Mouse (Mus musculus) myocyte (in vitro differentiated cells): ENCODE measurements at regions not wholly inside any gene's neighbourhood (a gene's known extent, or its start where the extent isn't known, plus 50 kb on each side); places are given as distances from the start of the nearest gene placed in this dataset.

Experiments
- H3K27me3 ChIP-seq: one replicate; pipeline ENCODE4 v1.6.1; 2011; ENCODE audit not compliant: control insufficient read depth, insufficient read depth, insufficient read length
- H3K36me3 ChIP-seq: one replicate; pipeline ENCODE4 v1.6.1; 2011; ENCODE audit not compliant: control insufficient read depth, insufficient read depth
- H3K4me2 ChIP-seq: one replicate; pipeline ENCODE4 v1.6.1; 2011; ENCODE audit warnings: low read depth, control low read depth
- H3K4me3 ChIP-seq: one replicate; pipeline ENCODE4 v1.5.1; 2011; ENCODE audit warnings: mild to moderate bottlenecking, control low read depth, moderate library complexity
- H3K79me2 ChIP-seq: one replicate; pipeline ENCODE4 v1.6.1; 2011; ENCODE audit not compliant: control insufficient read depth, insufficient read depth
- H3ac ChIP-seq: one replicate; pipeline ENCODE4 v1.6.1; 2011; ENCODE audit not compliant: control insufficient read depth, insufficient read length
- CEBPB ChIP-seq: IDR thresholded peaks from 2 replicates; pipeline ENCODE4 v1.6.1; 2011; ENCODE audit warnings: mild to moderate bottlenecking, moderate library complexity; ENCODE audit not compliant: poor library complexity, insufficient read depth, severe bottlenecking
- E2F4 ChIP-seq: IDR thresholded peaks from one replicate; pipeline ENCODE4 v1.6.1; 2011; ENCODE audit warnings: mild to moderate bottlenecking, control low read depth, moderate library complexity; ENCODE audit not compliant: insufficient read depth
- MAX ChIP-seq: IDR thresholded peaks from one replicate; pipeline ENCODE4 v1.6.1; 2011; ENCODE audit warnings: low read depth, mild to moderate bottlenecking, control low read depth
- MYOD1 ChIP-seq, 3 experiments: IDR thresholded peaks; one replicate each; pipeline ENCODE4 v1.6.1; 2011; ENCODE audit warnings: control low read depth in 2 of 3, low read depth in 2 of 3, mild to moderate bottlenecking in 2 of 3, moderate library complexity in 1 of 3; ENCODE audit not compliant: insufficient read length in 2 of 3, control insufficient read depth in 1 of 3
- MYOG ChIP-seq, 3 experiments: IDR thresholded peaks; one replicate each; pipeline ENCODE4 v1.6.1; 2011; ENCODE audit warnings: control low read depth in 2 of 3, low read depth in 2 of 3, mild to moderate bottlenecking in 2 of 3; ENCODE audit not compliant: insufficient read length in 2 of 3, control insufficient read depth in 1 of 3, insufficient read depth in 1 of 3
- POLR2A ChIP-seq: IDR thresholded peaks from one replicate; pipeline ENCODE4 v1.6.1; 2011; ENCODE audit warnings: low read depth, mild to moderate bottlenecking, control low read depth, moderate library complexity; ENCODE audit not compliant: insufficient read length
- POLR2AphosphoS2 ChIP-seq: IDR thresholded peaks from one replicate; pipeline ENCODE4 v1.6.1; 2011; ENCODE audit warnings: low read depth, control low read depth; ENCODE audit not compliant: insufficient read length
- REST ChIP-seq: IDR thresholded peaks from one replicate; pipeline ENCODE4 v1.6.1; 2011; ENCODE audit warnings: mild to moderate bottlenecking, control low read depth, moderate library complexity; ENCODE audit not compliant: insufficient read depth, insufficient read length
- SRF ChIP-seq: IDR thresholded peaks from one replicate; pipeline ENCODE4 v1.6.1; 2011; ENCODE audit warnings: low read depth; ENCODE audit not compliant: control insufficient read depth, insufficient read length
- TCF12 ChIP-seq: IDR thresholded peaks from one replicate; pipeline ENCODE4 v1.6.1; 2011; ENCODE audit warnings: mild to moderate bottlenecking, control low read depth; ENCODE audit not compliant: poor library complexity, insufficient read depth, severe bottlenecking
- TCF3 ChIP-seq: IDR thresholded peaks from one replicate; pipeline ENCODE4 v1.6.1; 2011; ENCODE audit warnings: low read depth, control low read depth; ENCODE audit not compliant: insufficient read length
- USF1 ChIP-seq: IDR thresholded peaks from one replicate; pipeline ENCODE4 v1.6.1; 2011; ENCODE audit warnings: low read depth, mild to moderate bottlenecking, control low read depth, moderate library complexity

DNA sequence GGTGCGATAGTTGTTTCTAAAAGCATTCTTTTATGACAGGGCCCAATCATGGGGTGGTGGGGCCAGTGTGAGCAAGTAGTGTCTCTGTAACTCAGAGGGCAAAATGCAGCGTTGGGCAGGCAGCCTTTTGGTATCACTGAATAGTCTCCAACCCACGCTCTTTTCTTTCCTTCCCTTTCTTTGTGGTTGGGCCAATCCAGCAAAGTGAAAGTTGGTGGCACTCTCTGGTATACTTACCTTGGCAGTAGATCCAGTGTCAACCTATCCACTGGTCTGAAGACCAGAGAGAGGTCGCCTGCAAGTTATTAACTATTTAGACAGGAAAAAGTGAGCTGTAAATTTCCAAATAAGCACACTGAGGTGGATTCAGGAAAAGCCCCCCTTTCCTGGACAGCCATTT lies 287.8 kb downstream of the Spry2 start:
- TF ChIP-seq TCF12 = no peak
- no peak for TF ChIP-seq SRF
- no peak for TF ChIP-seq POLR2AphosphoS2
- TF ChIP-seq MYOD1 (IDR thresholded peaks at IDR 0.05; ENCODE audit: control insufficient read depth in 1 of 3, insufficient read length in 2 of 3, low read depth in 2 of 3) = no peak
- no peak for TF ChIP-seq CEBPB
- TF ChIP-seq MYOG (IDR thresholded peaks at IDR 0.05; ENCODE audit: control insufficient read depth in 1 of 3, insufficient read depth in 1 of 3, insufficient read length in 2 of 3, low read depth in 2 of 3) = no peak
- TF ChIP-seq USF1 = no peak
- no peak for TF ChIP-seq TCF3
- TF ChIP-seq POLR2A = no peak
- no peak for TF ChIP-seq E2F4
- TF ChIP-seq MAX = no peak
- TF ChIP-seq REST = no peak
- Histone ChIP-seq H3ac (no peak overlapping the region), H3K79me2 (no peaks in the 10 kb centered on the region), H3K4me2 (no peak overlapping the region), H3K27me3 (no peaks in the 10 kb centered on the region), H3K4me3 (no peak overlapping the region), H3K36me3 (no peaks in the 10 kb centered on the region)

DNA sequence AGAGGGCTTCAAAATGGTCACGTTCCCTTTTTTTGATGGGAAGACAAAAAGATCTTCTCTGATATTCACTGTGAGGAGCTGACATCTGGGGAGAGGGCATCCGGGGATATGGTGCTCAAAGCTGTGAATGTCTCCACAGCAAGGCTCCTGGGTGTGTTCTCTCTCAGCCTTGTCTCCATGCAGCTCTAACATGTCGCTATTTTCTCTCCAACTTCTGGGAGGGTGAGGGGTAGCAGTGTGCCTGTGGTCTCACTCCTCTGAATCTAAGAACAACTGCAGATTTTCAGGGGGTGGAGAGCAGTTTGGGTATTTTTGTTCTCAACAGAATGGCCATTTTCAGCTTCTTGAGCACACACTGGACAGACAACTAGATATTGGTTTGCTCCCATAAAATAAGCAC lies 290.1 kb downstream of the Spry2 start:
- TF ChIP-seq TCF12 (no peak), POLR2AphosphoS2 (no peak), SRF (no peak)

DNA sequence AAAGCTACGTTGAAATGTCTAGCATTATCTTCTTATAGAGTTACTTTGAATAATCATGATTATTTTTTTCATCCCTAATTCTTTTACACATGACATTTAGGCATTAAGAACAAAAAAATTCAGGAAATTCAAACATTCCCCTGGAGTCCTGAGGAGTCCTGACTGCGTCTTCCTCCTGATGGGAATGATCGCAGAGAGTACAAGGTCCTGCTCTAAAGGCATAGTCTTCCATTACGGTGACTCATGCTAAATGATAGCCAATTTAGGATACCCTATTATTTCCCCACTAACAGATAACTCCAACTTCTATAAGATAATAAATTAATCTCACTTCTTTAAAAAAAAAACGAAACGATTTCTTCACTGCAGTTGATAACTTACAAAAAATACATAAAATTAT lies 292.2 kb downstream of the Spry2 start:
- Histone ChIP-seq H3K4me3 (no peak overlapping the region), H3K27me3 (no peaks in the 10 kb centered on the region), H3K79me2 (no peaks in the 10 kb centered on the region), H3ac (no peak overlapping the region), H3K36me3 (no peaks in the 10 kb centered on the region), H3K4me2 (no peak overlapping the region)
- TF ChIP-seq MYOD1 (IDR thresholded peaks at IDR 0.05; ENCODE audit: control insufficient read depth in 1 of 3, insufficient read length in 2 of 3, low read depth in 2 of 3) (no peak), TCF3 (no peak), MAX (no peak), REST (no peak), USF1 (no peak), SRF (no peak), POLR2AphosphoS2 (no peak), POLR2A (no peak), TCF12 (no peak), E2F4 (no peak), CEBPB (no peak), MYOG (IDR thresholded peaks at IDR 0.05; ENCODE audit: control insufficient read depth in 1 of 3, insufficient read depth in 1 of 3, insufficient read length in 2 of 3, low read depth in 2 of 3) (no peak)

More for the DNA sequence above, 290.1 kb downstream of the Spry2 start:
- Histone ChIP-seq H3K79me2 (no peaks in the 10 kb centered on the region), H3K27me3 (no peaks in the 10 kb centered on the region), H3ac (no peak overlapping the region), H3K36me3 (no peaks in the 10 kb centered on the region), H3K4me3 (no peak overlapping the region), H3K4me2 (no peak overlapping the region)

DNA sequence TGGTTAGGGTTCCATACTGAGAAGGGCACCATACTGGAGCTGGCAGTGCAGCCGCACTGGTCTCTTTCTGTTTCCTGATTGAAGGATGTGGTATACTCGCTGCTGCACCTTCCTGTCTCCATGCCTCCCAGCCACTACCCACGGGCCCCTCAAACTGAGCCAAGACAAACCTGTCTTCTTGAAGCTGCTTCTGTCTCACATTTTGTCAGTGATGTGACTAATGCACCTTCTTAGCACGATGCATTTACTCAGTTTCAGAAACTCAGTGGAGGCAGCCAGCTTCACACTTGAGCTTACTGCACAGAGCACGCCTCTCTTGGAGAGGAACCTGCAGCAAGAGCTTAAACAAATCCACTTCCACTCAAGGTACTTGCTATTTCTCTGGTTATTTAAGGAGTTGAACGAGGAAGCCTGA lies 293.6 kb downstream of the Spry2 start:
- Histone ChIP-seq H3K4me2 (no peak overlapping the region), H3K36me3 (no peaks in the 10 kb centered on the region)
- no peak for TF ChIP-seq POLR2AphosphoS2
- TF ChIP-seq TCF12 = no peak
- TF ChIP-seq CEBPB = no peak
- no peak for TF ChIP-seq MAX
- TF ChIP-seq POLR2A = no peak
- TF ChIP-seq MYOG (IDR thresholded peaks at IDR 0.05; ENCODE audit: control insufficient read depth in 1 of 3, insufficient read depth in 1 of 3, insufficient read length in 2 of 3, low read depth in 2 of 3) = no peak
- TF ChIP-seq REST = no peak
- TF ChIP-seq USF1 = no peak
- TF ChIP-seq TCF3 = no peak
- no peak for TF ChIP-seq SRF
- no peak for TF ChIP-seq MYOD1 (IDR thresholded peaks at IDR 0.05; ENCODE audit: control insufficient read depth in 1 of 3, insufficient read length in 2 of 3, low read depth in 2 of 3)
- TF ChIP-seq E2F4 = no peak

DNA sequence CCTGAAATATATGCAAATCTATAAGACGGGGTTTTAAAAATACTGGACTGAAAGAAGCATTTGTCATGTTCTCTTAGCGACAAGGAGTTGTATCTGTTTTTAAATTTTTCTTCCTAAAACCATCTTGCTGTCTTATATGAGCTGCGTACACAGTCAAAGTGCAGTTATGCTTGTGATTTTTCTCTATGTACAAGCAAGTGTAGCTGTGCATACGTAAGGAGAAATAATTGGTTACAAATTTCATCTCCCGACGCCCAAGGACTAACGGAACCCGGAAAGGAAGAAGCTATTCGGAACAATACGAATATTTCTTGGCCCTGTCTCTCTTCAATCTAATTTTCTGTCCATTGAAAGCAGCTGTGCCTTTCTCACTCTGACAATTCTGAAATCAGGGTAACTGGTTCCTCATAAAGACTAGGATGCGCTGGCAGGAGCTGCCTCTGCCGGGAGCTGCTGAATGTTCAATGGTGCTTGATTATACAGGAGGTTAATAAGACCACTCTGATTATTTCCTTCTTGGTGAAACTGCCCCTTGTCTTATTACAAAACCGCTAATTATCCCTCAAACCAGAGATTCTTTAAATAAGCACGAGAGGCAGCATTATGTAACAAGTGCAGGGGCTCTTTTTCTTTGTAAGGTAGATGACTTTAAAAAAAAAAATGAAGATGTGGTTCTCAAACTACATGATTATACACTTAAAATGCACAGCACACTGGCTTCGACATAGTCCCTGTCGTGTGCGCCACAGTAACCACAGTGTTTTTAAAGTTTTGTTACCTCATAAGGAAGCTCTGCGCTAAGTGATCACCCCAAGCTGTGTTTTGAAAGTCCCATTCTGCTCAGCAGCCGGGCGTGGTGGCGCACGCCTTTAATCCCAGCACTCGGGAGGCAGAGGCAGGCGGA lies 296.8 kb downstream of the Spry2 start:
- H3ac ChIP-seq = no peak overlapping the region
- H3K36me3 ChIP-seq = no peaks in the 10 kb centered on the region
- H3K4me3 ChIP-seq = no peak overlapping the region
- TF ChIP-seq E2F4 = no peak
- no peak for TF ChIP-seq CEBPB
- TF ChIP-seq USF1 = no peak
- TF ChIP-seq POLR2A = no peak
- no peak for TF ChIP-seq MYOG (IDR thresholded peaks at IDR 0.05; ENCODE audit: control insufficient read depth in 1 of 3, insufficient read depth in 1 of 3, insufficient read length in 2 of 3, low read depth in 2 of 3)
- TF ChIP-seq POLR2AphosphoS2 = no peak
- no peak for TF ChIP-seq MAX
- no peak for TF ChIP-seq TCF12
- no peak for TF ChIP-seq MYOD1 (IDR thresholded peaks at IDR 0.05; ENCODE audit: control insufficient read depth in 1 of 3, insufficient read length in 2 of 3, low read depth in 2 of 3)
- H3K4me2 ChIP-seq = no peak overlapping the region
- H3K79me2 ChIP-seq = no peaks in the 10 kb centered on the region
- H3K27me3 ChIP-seq = no peaks in the 10 kb centered on the region

More for the DNA sequence above, 293.6 kb downstream of the Spry2 start:
- Histone ChIP-seq H3K27me3 (no peaks in the 10 kb centered on the region), H3K79me2 (no peaks in the 10 kb centered on the region), H3ac (no peak overlapping the region), H3K4me3 (no peak overlapping the region)
